Mouse (Mus musculus) megakaryocyte, embryonic 14.5 days (primary cell): ENCODE results near the gene Dbil5. TPM values are rescaled to one million over a fixed set of nuclear protein-coding genes. Genes with fewer than 3 reads are reported as not detected.

ENCODE experiments used
- H3K27me3 ChIP-seq: replicated peaks from 2 replicates; pipeline ENCODE3; 2012; ENCODE audit warnings: inconsistent platforms
- H3K36me3 ChIP-seq: replicated peaks from 2 replicates; pipeline ENCODE3; 2012; ENCODE audit warnings: low read length, inconsistent platforms, mixed read lengths
- H3K4me1 ChIP-seq: 2 replicates; pipeline ENCODE4 v1.6.1; 2012; ENCODE audit warnings: inconsistent platforms
- H3K4me3 ChIP-seq: replicated peaks from 2 replicates; pipeline ENCODE3; 2012; ENCODE audit warnings: moderate library complexity, mild to moderate bottlenecking, inconsistent platforms
- H3K9me3 ChIP-seq: 2 replicates; pipeline ENCODE4 v1.6.1; 2012; ENCODE audit warnings: inconsistent platforms
- FLI1 ChIP-seq: IDR thresholded peaks from 2 replicates; pipeline ENCODE4 v1.6.1; 2012; ENCODE audit warnings: low read length, inconsistent platforms, mixed read lengths
- GATA1 ChIP-seq: IDR thresholded peaks from 3 replicates; pipeline ENCODE4 v1.6.1; 2012; ENCODE audit warnings: mixed read lengths, low read length, inconsistent platforms, borderline replicate concordance
- polyA plus RNA-seq: library from polyadenylated mRNA; stranded (reverse); fragments of >175 nt; gene quantifications from 2 replicates; pipeline ENCODE4 v1.2.3, GENCODE M21; 2012; ENCODE audit warnings: low replicate concordance; ENCODE audit not compliant: insufficient read depth

The Dbil5 gene
- polyA plus RNA-seq, 1 experiment = 3.2 TPM

DNA sequence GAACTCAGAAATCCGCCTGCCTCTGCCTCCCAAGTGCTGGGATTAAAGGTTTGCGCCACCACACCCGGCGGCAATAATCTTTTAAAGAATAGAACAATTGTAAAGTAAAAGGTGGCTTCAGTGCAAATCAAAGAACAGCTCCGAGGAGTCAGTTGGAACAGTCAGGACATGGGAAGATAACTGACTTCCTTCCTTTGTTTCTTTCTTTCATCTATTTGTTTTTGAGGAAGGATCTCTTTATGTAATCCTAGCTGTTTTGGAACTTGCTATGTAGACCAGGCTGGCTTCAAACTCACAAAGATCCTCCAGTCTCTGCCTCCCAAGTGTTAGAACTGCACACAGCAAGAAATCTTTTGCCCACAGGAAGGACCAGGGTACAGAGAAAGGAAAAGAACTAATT, 7.2 kb downstream of the Dbil5 start:
- no peaks in the 10 kb centered on the region for H3K9me3 ChIP-seq
- TF ChIP-seq GATA1 (no peak), FLI1 (no peak)
- H3K4me3 ChIP-seq = no peak overlapping the region
- H3K36me3 ChIP-seq = peaks cover 65% of the 10 kb centered on the region
- H3K4me1 ChIP-seq = peaks cover 4% of the 10 kb centered on the region; the same call in 1 of the 2 replicates
- H3K27me3 ChIP-seq = no peaks in the 10 kb centered on the region

DNA sequence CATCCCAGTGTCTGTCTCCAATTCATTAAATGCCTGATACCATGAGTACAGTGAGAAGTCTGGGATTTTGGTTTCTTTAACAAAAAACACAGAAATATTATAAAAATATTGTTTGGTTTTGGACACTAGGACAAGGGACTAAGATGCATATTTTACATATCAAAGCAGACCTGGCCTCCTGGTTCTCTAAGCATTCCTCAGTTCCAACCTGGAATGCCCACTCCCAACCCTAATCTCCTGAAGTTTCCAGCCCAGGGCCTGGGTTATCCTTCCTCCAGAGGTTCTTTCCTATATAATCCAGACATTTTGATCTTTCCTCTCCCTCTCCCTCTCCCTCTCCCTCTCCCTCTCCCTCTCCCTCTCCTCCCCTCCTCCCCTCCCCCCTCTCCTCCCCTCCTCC, 7.6 kb downstream of the Dbil5 start:
- Histone ChIP-seq H3K36me3 (peaks cover 65% of the 10 kb centered on the region), H3K4me1 (peaks cover 4% of the 10 kb centered on the region; the same call in 1 of the 2 replicates), H3K9me3 (no peaks in the 10 kb centered on the region), H3K27me3 (no peaks in the 10 kb centered on the region), H3K4me3 (no peak overlapping the region)
- no peak for TF ChIP-seq GATA1
- no peak for TF ChIP-seq FLI1

DNA sequence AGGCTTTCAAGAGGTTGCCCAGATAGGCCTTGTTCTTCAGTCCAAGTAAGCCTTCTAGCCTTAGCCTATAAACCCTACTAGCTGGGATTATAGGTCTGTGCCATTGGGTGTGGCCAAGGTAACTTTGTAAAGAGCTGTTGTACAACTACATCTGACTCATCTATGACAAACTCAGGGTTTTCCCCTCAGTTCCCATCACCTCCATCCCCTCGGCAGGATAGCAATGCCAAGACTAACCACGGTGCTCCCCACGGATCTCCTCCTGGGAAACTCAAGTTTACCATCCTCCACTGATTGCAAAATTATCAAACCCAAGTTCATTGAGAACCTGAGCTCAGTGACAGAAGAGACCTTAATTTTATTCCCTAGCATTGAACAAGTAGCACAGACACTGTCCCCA, 18.7 kb downstream of the Dbil5 start:
- H3K4me1 ChIP-seq = no peaks in the 10 kb centered on the region
- H3K9me3 ChIP-seq = no peaks in the 10 kb centered on the region
- peaks cover 94% of the 10 kb centered on the region for H3K36me3 ChIP-seq
- TF ChIP-seq FLI1 (no peak), GATA1 (no peak)
- H3K27me3 ChIP-seq = no peaks in the 10 kb centered on the region
- no peak overlapping the region for H3K4me3 ChIP-seq

DNA sequence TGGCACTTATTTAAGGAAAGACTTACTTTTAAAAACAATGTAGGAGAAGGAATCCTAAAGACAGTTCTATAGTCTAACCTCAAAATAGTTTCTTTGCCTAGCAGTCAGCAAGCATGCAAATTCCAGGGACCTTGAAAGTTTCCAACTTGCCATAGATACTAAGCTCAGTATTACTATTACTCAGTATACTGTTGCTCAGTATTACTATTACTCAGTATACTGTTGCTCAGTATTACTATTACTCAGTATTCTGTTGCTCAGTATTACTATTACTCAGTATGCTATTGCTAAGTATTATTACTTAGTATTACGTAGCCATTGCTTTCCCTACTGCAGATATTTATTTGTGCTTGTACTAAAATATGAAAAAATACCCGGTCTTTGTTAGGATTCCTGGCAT, 22.3 kb downstream of the Dbil5 start:
- TF ChIP-seq FLI1 (no peak), GATA1 (no peak)
- Histone ChIP-seq H3K4me3 (no peak overlapping the region), H3K27me3 (no peaks in the 10 kb centered on the region), H3K4me1 (peaks cover 15% of the 10 kb centered on the region), H3K9me3 (no peaks in the 10 kb centered on the region), H3K36me3 (peaks cover 57% of the 10 kb centered on the region)

DNA sequence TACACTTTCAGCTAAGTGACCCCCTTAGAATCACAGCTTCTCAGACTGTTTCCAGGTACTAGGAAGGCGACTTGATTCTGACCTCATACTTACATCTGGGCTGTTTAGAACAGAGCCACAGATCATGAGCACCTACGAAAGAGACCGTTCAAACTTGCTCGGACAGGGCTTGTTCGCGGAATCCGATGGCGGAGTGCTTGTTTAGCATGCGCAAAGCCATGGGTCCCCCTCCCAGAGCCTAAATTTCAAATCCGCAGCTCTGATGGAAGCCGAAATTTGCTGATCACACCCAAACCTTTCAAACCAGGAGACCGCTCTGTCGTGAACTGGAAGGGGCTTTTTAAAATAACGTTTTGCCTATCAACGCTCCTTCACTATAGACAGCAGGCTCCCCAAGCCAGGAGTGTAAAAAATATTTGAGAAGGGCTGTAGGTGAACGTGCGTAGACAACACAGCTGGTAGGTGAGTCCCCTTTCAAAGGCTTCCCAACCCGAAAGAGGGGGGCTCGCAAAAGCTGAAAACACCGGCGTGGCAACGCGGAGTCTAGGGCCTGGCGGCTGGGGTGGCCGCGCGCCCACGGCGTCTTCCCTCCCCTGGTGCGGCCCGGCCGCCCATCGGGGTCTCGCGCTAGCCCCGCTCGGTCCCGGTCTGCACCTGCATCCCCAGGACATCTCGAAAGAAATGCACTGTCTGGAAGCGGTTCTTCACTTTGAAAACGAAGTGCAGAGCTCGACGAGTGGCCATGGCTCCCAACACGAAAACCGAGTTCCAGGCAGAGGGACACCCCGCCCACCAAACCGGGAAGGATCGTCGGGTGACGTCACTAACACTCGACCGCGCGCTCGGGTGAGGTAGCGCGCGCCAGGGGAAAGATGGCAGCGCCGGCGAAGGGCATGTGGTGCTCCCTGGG, 25.7 kb downstream of the Dbil5 start, which contains the start of the genes Mrm3 and Glod4:
Gene Mrm3 (plus strand): TSS at position 815 of the 910 bp plus-strand sequence.
Gene Glod4 (minus strand): TSS at position 825 of the 910 bp plus-strand sequence.
- Histone ChIP-seq H3K27me3 (no peaks in the 10 kb centered on the region), H3K4me1 (peaks cover 26% of the 10 kb centered on the region), H3K36me3 (peaks cover 38% of the 10 kb centered on the region), H3K4me3 (peak within 1 kb of the TSS; percentile 99), H3K9me3 (no peaks in the 10 kb centered on the region)
- no peak for TF ChIP-seq GATA1

DNA sequence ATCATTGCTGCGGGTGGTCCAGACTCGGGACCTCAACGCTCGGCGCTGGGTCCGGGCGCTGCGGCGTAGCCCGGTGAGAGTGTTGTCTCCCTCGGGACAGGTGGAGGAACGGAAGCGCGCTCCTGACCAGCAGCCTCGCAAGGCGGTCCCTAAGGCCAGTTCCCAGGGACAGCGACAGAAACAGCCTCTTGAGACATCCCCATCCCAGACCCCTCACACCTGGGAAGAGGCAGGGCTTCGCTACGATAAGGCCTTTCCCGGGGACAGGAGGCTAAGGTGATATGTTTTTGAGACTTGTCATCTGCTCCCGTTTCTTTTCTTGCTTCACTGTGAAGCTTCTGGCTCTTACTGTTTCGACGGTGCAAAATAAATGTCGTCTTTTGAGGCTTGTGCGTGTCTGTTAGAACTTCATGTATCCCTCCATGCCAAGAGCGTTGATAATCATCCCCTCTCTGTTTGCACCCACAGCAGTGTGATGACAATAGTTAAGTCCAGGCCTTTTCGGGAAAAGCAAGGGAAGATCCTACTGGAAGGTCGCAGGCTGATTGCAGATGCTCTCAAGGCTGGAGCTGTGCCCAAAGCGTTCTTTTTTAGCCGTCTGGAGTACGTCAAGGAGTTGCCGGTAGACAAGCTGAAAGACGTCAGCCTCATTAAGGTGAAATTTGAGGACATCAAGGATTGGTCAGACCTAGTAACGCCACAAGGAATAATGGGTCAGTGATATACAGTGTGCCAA, 26.6 kb downstream of the Dbil5 start:
- Histone ChIP-seq H3K4me3 (peak overlapping the region; percentile 99), H3K36me3 (peaks cover 40% of the 10 kb centered on the region), H3K4me1 (peaks cover 26% of the 10 kb centered on the region), H3K27me3 (no peaks in the 10 kb centered on the region), H3K9me3 (no peaks in the 10 kb centered on the region)
- TF ChIP-seq FLI1 = no peak
- no peak for TF ChIP-seq GATA1

DNA sequence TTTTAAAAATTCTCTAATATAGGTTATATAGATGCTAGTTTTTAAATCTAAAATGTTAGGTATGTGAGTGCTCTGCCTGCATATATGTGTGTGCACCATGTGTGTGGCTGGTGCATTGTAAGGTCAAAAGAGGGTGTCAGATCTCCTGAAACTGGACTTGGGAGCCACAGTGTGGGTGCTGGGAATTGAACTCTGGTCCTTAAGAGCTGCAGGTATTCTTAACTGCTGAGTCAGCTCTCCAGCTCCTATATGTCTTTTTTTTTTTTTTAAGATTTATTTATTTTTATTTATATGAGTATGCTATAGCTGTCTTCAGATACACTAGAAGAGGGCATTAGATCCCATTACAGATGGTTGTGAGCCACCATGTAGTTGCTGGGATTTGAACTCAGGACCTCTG, 29.0 kb downstream of the Dbil5 start:
- TF ChIP-seq GATA1 = no peak
- TF ChIP-seq FLI1 = no peak
- Histone ChIP-seq H3K4me1 (peaks cover 26% of the 10 kb centered on the region), H3K9me3 (no peaks in the 10 kb centered on the region), H3K27me3 (no peaks in the 10 kb centered on the region), H3K4me3 (no peak overlapping the region), H3K36me3 (peaks cover 43% of the 10 kb centered on the region)

DNA sequence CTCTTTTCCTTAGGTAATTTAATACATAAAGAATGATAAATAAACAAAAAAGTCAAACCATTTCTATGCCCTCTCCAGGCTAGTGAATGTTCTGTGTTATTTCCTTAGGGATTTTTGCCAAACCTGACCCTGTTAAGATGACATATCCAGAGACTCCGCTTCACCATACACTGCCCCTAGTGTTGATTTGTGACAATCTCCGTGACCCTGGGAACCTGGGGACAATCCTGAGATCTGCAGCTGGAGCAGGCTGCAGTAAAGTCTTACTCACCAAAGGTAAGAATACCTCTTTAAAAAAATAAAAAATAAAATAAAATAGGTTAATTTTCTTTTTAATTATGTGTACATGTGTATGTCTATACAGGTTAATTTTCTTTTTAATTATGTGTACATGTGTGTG, 29.8 kb downstream of the Dbil5 start:
- no peak overlapping the region for H3K4me3 ChIP-seq
- H3K9me3 ChIP-seq = no peaks in the 10 kb centered on the region
- TF ChIP-seq GATA1 (no peak), FLI1 (no peak)
- peaks cover 26% of the 10 kb centered on the region for H3K4me1 ChIP-seq
- peaks cover 44% of the 10 kb centered on the region for H3K36me3 ChIP-seq
- no peaks in the 10 kb centered on the region for H3K27me3 ChIP-seq

DNA sequence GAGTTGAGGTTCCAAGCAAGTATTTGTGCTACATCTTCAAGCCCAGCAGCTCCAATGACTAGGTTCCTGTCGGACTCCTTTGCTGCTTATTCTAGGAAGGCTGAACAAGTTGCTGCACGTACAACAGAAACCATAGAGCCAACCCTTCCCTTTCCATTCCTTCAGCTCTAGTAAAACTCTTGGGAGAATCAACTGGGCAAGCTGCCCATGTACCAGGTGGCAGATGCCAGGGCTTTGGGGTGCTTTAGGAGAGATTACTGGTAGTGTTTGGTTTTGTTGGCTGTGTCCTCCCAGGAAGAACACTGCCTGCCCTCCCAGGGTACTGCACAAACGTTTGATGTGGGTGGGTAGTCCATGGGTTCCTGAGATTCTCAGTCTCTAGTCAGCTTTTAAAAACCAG, 34.6 kb downstream of the Dbil5 start:
- Histone ChIP-seq H3K27me3 (no peaks in the 10 kb centered on the region), H3K4me3 (no peak overlapping the region), H3K36me3 (peaks cover 39% of the 10 kb centered on the region), H3K4me1 (peaks cover 10% of the 10 kb centered on the region), H3K9me3 (no peaks in the 10 kb centered on the region)
- TF ChIP-seq FLI1 (no peak), GATA1 (no peak)
